Mouse (Mus musculus) G1E (cell line): ENCODE data around the gene Spocd1. TPM values are rescaled to one million over a fixed set of nuclear protein-coding genes. Genes with fewer than 3 reads are reported as not detected.

ENCODE experiments used
- ATAC-seq: 2 replicates; pipeline ENCODE4 v1.8.0; 2016; ENCODE audit warnings: mild to moderate bottlenecking; ENCODE audit not compliant: insufficient number of reproducible peaks, poor library complexity, low FRiP score, severe bottlenecking; ENCODE audit errors: extremely low read depth
- DNase-seq: peaks from one replicate; pipeline ENCODE4 v3.0.0; 2012; ENCODE audit warnings: low spot score
- H3K27me3 ChIP-seq: 2 replicates; pipeline ENCODE4 v1.6.1; 2012; ENCODE audit warnings: mild to moderate bottlenecking, low read length, inconsistent platforms; ENCODE audit not compliant: insufficient read depth
- H3K36me3 ChIP-seq: replicated peaks from 2 replicates; pipeline ENCODE3; 2012; ENCODE audit warnings: mild to moderate bottlenecking, inconsistent platforms
- H3K4me1 ChIP-seq: 2 replicates; pipeline ENCODE4 v1.6.1; 2012; ENCODE audit warnings: low read depth, low read length, inconsistent platforms, mixed read lengths; ENCODE audit not compliant: insufficient read depth
- H3K4me3 ChIP-seq: 2 replicates; pipeline ENCODE4 v1.5.1; 2012; ENCODE audit warnings: low read depth, mild to moderate bottlenecking, inconsistent platforms, low read length, moderate library complexity, mixed read lengths
- H3K9me3 ChIP-seq: replicated peaks from 2 replicates; pipeline ENCODE4 v1.6.1; 2012; ENCODE audit warnings: inconsistent platforms
- CTCF ChIP-seq: IDR thresholded peaks from 2 replicates; pipeline ENCODE4 v1.5.1; 2012; ENCODE audit warnings: low read depth, low read length, inconsistent platforms, mixed read lengths
- GATA1 ChIP-seq: IDR thresholded peaks from 2 replicates; pipeline ENCODE4 v1.6.1; 2012; ENCODE audit warnings: borderline replicate concordance, low read length, inconsistent platforms, mixed read lengths
- GATA2 ChIP-seq: IDR thresholded peaks from 2 replicates; pipeline ENCODE4 v1.6.1; 2012; ENCODE audit warnings: low read depth, low read length, inconsistent platforms, borderline replicate concordance
- POLR2AphosphoS5 ChIP-seq: IDR thresholded peaks from 2 replicates; pipeline ENCODE4 v1.6.1; 2012; ENCODE audit warnings: low read depth, low read length, inconsistent platforms; ENCODE audit not compliant: insufficient replicate concordance
- TAL1 ChIP-seq: conservative IDR thresholded peaks from 2 replicates; pipeline ENCODE4 v1.6.1; 2012; ENCODE audit warnings: low read depth, low read length, inconsistent platforms, mixed read lengths
- polyA plus RNA-seq: library from polyadenylated mRNA; stranded (reverse); fragments of >175 nt; gene quantifications from 2 replicates; pipeline ENCODE4 v1.2.3, GENCODE M21; 2012
- total RNA-seq, 2 experiments: library from RNA; stranded (forward) in 1 of 2; stranded (reverse) in 1 of 2; fragments of 200-1000 nt in 1 of 2; fragments of >200 nt in 1 of 2; fragmentation: Nextera tagmentation in 1 of 2; gene quantifications; 2 replicates each; pipeline ENCODE4 v1.2.3; 2014 to 2017

The Spocd1 gene
- total and polyA plus RNA-seq, 3 experiments, result not detected

GRCm38 (mm10) chr4:129985161-129985670 is 56.2 kb downstream of the Spocd1 start:
- no peaks in the 10 kb centered on the region for H3K4me1 ChIP-seq
- DNase-seq, result no peak
- TF ChIP-seq POLR2AphosphoS5 (no peak), CTCF (no peak), TAL1 (no peak), GATA1 (no peak), GATA2 (no peak)
- peaks cover 17% of the 10 kb centered on the region for H3K9me3 ChIP-seq
- H3K36me3 ChIP-seq, result no peaks in the 10 kb centered on the region
- no peak for ATAC-seq
- H3K27me3 ChIP-seq, result peaks cover 53% of the 10 kb centered on the region
- no peak overlapping the region; the same call in 1 of the 2 replicates for H3K4me3 ChIP-seq

GRCm38 (mm10) chr4:129985671-129986441 is 56.8 kb downstream of the Spocd1 start:
- Histone ChIP-seq H3K9me3 (peaks cover 17% of the 10 kb centered on the region), H3K4me1 (no peaks in the 10 kb centered on the region), H3K27me3 (peaks cover 55% of the 10 kb centered on the region), H3K36me3 (no peaks in the 10 kb centered on the region), H3K4me3 (no peak overlapping the region; the same call in 1 of the 2 replicates)
- ATAC-seq (no peak), DNase-seq (no peak)
- TF ChIP-seq POLR2AphosphoS5 (no peak), TAL1 (no peak), GATA1 (no peak), GATA2 (no peak), CTCF (no peak)

GRCm38 (mm10) chr4:129987825-129988504 is 58.9 kb downstream of the Spocd1 start:
- DNase-seq (no peak), ATAC-seq (no peak)
- no peaks in the 10 kb centered on the region for H3K4me1 ChIP-seq
- H3K27me3 ChIP-seq, result peaks cover 57% of the 10 kb centered on the region
- H3K36me3 ChIP-seq, result no peaks in the 10 kb centered on the region
- no peak overlapping the region; the same call in 1 of the 2 replicates for H3K4me3 ChIP-seq
- TF ChIP-seq CTCF, result no peak
- TF ChIP-seq POLR2AphosphoS5, result no peak
- no peak for TF ChIP-seq GATA1
- no peak for TF ChIP-seq TAL1
- no peak for TF ChIP-seq GATA2
- peaks cover 17% of the 10 kb centered on the region for H3K9me3 ChIP-seq

GRCm38 (mm10) chr4:129989925-129990324 is 60.9 kb downstream of the Spocd1 start:
- ATAC-seq, result no peak
- no peak for TF ChIP-seq POLR2AphosphoS5
- TF ChIP-seq GATA2, result no peak
- no peak for TF ChIP-seq TAL1
- TF ChIP-seq CTCF, result no peak
- no peak for TF ChIP-seq GATA1
- peaks cover 57% of the 10 kb centered on the region for H3K27me3 ChIP-seq
- no peak overlapping the region for H3K4me3 ChIP-seq
- peaks cover 14% of the 10 kb centered on the region for H3K9me3 ChIP-seq
- H3K4me1 ChIP-seq, result no peaks in the 10 kb centered on the region
- DNase-seq, result no peak
- H3K36me3 ChIP-seq, result no peaks in the 10 kb centered on the region

GRCm38 (mm10) chr4:129992720-129993119 is 63.7 kb downstream of the Spocd1 start:
- DNase-seq (no peak), ATAC-seq (no peak)
- H3K27me3 ChIP-seq, result peaks cover 42% of the 10 kb centered on the region
- no peaks in the 10 kb centered on the region for H3K4me1 ChIP-seq
- no peak overlapping the region for H3K4me3 ChIP-seq
- no peak for TF ChIP-seq TAL1
- no peaks in the 10 kb centered on the region for H3K36me3 ChIP-seq
- no peaks in the 10 kb centered on the region for H3K9me3 ChIP-seq

GRCm38 (mm10) chr4:129993213-129993612 is 64.2 kb downstream of the Spocd1 start:
- TF ChIP-seq TAL1 (no peak), CTCF (no peak), POLR2AphosphoS5 (no peak), GATA2 (no peak), GATA1 (no peak)
- Histone ChIP-seq H3K27me3 (peaks cover 40% of the 10 kb centered on the region), H3K36me3 (no peaks in the 10 kb centered on the region), H3K4me1 (no peaks in the 10 kb centered on the region), H3K4me3 (no peak overlapping the region), H3K9me3 (no peaks in the 10 kb centered on the region)
- ATAC-seq, result no peak
- DNase-seq, result no peak
